Mouse (Mus musculus) hindbrain, postnatal 0 days (tissue): ENCODE results near the gene Esf1. TPM values are rescaled to one million over a fixed set of nuclear protein-coding genes. Genes with fewer than 3 reads are reported as not detected.
"Not testable (repeated sequence)": the region's sequence is repeated elsewhere in the genome, so short reads cannot be mapped to it uniquely, and the experiment has no call there.

Source experiments
- ATAC-seq: fragments of 200-750 bp; cut with Nextera tagmentation; 2 replicates; pipeline ENCODE4 v1.8.0; 2017; ENCODE audit warnings: mild to moderate bottlenecking, moderate TSS enrichment, moderate library complexity
- DNase-seq: peaks from one replicate; pipeline ENCODE4 v3.0.0-alpha.2; 2015; ENCODE audit warnings: low spot score
- H3K27ac ChIP-seq: fragments of 300-500 bp; sonication (generic); 2 replicates; pipeline ENCODE4 v1.5.1; 2014; ENCODE audit warnings: mild to moderate bottlenecking
- H3K27me3 ChIP-seq: fragments of 300-500 bp; sonication (generic); 2 replicates; pipeline ENCODE4 v1.6.1; 2014; ENCODE audit warnings: low read length, mixed read lengths; ENCODE audit not compliant: insufficient read depth
- H3K36me3 ChIP-seq: fragments of 300-500 bp; sonication (generic); 2 replicates; pipeline ENCODE4 v1.6.1; 2014; ENCODE audit warnings: low read length, mixed read lengths; ENCODE audit not compliant: insufficient read depth
- H3K4me1 ChIP-seq: fragments of 300-500 bp; sonication (generic); 2 replicates; pipeline ENCODE4 v1.6.1; 2014; ENCODE audit warnings: antibody characterized with exemption, low read length, mixed read lengths; ENCODE audit not compliant: insufficient read depth
- H3K4me2 ChIP-seq: fragments of 300-500 bp; sonication (generic); 2 replicates; pipeline ENCODE4 v1.6.1; 2014; ENCODE audit warnings: low read depth, mild to moderate bottlenecking, low read length, moderate library complexity, mixed read lengths
- H3K4me3 ChIP-seq: fragments of 300-500 bp; sonication (generic); 2 replicates; pipeline ENCODE4 v1.5.1; 2014; ENCODE audit warnings: low read length
- H3K9ac ChIP-seq: fragments of 300-500 bp; sonication (generic); replicated peaks from 2 replicates; pipeline ENCODE4 v1.6.1; 2014; ENCODE audit warnings: mild to moderate bottlenecking, low read length, moderate library complexity, mixed read lengths
- H3K9me3 ChIP-seq: fragments of 300-500 bp; sonication (generic); 2 replicates; pipeline ENCODE4 v1.6.1; 2016; ENCODE audit warnings: low read length, mixed read lengths
- CTCF ChIP-seq: IDR thresholded peaks from 2 replicates; pipeline ENCODE4 v1.5.1; 2016; ENCODE audit warnings: antibody characterized with exemption, control low read depth, low read depth
- WGBS: fragments of 180-500 bp; shearing (Covaris S2); extraction: QIAGEN DNeasy Blood & Tissue Kit; methylation state at CpG from one replicate; pipeline ENCODE4 v1.1.7; 2014; 5-methylcytosine and 5-hydroxymethylcytosine counted together
- polyA plus RNA-seq: library from polyadenylated mRNA; unstranded; fragments of >200 nt; fragmentation: Nextera tagmentation; extraction: Ambion mirVana; gene quantifications from 2 replicates; pipeline ENCODE4 v1.2.1, GENCODE M21; 2015
- total RNA-seq: library from RNA; depleted of rRNA; stranded (reverse); fragments of >200 nt; gene quantifications from 2 replicates; pipeline ENCODE4 v1.2.3, GENCODE M21; 2014

Gene Esf1
- total and polyA plus RNA-seq, 2 experiments from 2014 or later = 10.8 to 16.1 TPM

GRCm38 (mm10) chr2:140097131-140097591 lies 73.2 kb downstream of the Esf1 start:
- Histone ChIP-seq H3K4me3 (no peak overlapping the region), H3K4me2 (no peak overlapping the region), H3K9me3 (no peaks in the 10 kb centered on the region), H3K4me1 (no peaks in the 10 kb centered on the region), H3K36me3 (no peaks in the 10 kb centered on the region), H3K9ac (no peak overlapping the region), H3K27ac (no peak overlapping the region), H3K27me3 (no peaks in the 10 kb centered on the region)
- no peak for TF ChIP-seq CTCF
- ATAC-seq (no peak), DNase-seq (no peak)
- WGBS = 64% methylated on average over 3 of the region's 3 CpGs

GRCm38 (mm10) chr2:140096034-140096433 lies 74.3 kb downstream of the Esf1 start:
- Histone ChIP-seq H3K27ac (no peak overlapping the region), H3K4me3 (no peak overlapping the region), H3K27me3 (no peaks in the 10 kb centered on the region), H3K9ac (no peak overlapping the region), H3K9me3 (no peaks in the 10 kb centered on the region), H3K4me1 (no peaks in the 10 kb centered on the region), H3K36me3 (no peaks in the 10 kb centered on the region), H3K4me2 (no peak overlapping the region)
- TF ChIP-seq CTCF = no peak
- no peak for ATAC-seq
- DNase-seq = no peak
- WGBS = 88% methylated on average over 5 of the region's 5 CpGs

- Histone ChIP-seq H3K4me3 (no peak overlapping the region), H3K9me3 (no peaks in the 10 kb centered on the region), H3K27me3 (no peaks in the 10 kb centered on the region), H3K27ac (no peak overlapping the region), H3K4me2 (no peak overlapping the region), H3K36me3 (no peaks in the 10 kb centered on the region), H3K9ac (no peak overlapping the region), H3K4me1 (no peaks in the 10 kb centered on the region)
- no peak for ATAC-seq
- WGBS = 88% methylated on average over 5 of the region's 5 CpGs
- no peak for DNase-seq
- no peak for TF ChIP-seq CTCF
Measured at GRCm38 (mm10) chr2:140093433-140093832, 76.9 kb downstream of the Esf1 start.

DNA sequence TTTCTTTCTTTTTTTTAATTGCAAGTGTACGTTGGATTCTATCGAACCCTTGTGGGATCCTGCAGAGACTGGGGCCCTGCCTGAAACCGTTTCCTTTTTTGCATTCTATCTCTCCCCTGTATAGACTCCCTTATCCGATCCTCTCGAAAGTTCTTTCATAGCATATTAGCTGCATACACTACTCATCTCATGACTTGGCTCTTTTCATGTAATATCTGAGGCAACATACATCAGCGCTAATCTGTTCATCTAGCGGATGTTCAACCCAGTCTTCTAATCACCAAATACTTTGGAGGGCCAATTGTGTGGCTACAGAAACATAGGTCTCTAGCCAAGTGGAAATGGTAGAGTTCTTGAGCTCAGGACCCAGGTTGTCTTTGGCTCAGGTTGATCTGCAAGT lies 86.1 kb downstream of the Esf1 start:
- ATAC-seq = no peak
- no peaks in the 10 kb centered on the region for H3K36me3 ChIP-seq
- no peaks in the 10 kb centered on the region for H3K27me3 ChIP-seq
- TF ChIP-seq CTCF = no peak
- no peak overlapping the region for H3K27ac ChIP-seq
- 93% methylated on average over 7 of the region's 7 CpGs for WGBS
- no peaks in the 10 kb centered on the region for H3K4me1 ChIP-seq
- no peak overlapping the region for H3K4me3 ChIP-seq
- H3K9ac ChIP-seq = no peak overlapping the region
- H3K9me3 ChIP-seq = no peaks in the 10 kb centered on the region
- no peak overlapping the region for H3K4me2 ChIP-seq
- DNase-seq = no peak

GRCm38 (mm10) chr2:140080747-140081577 lies 89.4 kb downstream of the Esf1 start:
- H3K27ac ChIP-seq = no peak overlapping the region
- H3K9me3 ChIP-seq = no peaks in the 10 kb centered on the region
- no peaks in the 10 kb centered on the region for H3K27me3 ChIP-seq
- no peaks in the 10 kb centered on the region for H3K36me3 ChIP-seq
- DNase-seq (no peak), ATAC-seq (no peak)
- H3K9ac ChIP-seq = no peak overlapping the region
- H3K4me1 ChIP-seq = no peaks in the 10 kb centered on the region
- WGBS = 92% methylated on average over 11 of the region's 11 CpGs
- TF ChIP-seq CTCF = no peak
- H3K4me3 ChIP-seq = no peak overlapping the region
- no peak overlapping the region for H3K4me2 ChIP-seq

DNA sequence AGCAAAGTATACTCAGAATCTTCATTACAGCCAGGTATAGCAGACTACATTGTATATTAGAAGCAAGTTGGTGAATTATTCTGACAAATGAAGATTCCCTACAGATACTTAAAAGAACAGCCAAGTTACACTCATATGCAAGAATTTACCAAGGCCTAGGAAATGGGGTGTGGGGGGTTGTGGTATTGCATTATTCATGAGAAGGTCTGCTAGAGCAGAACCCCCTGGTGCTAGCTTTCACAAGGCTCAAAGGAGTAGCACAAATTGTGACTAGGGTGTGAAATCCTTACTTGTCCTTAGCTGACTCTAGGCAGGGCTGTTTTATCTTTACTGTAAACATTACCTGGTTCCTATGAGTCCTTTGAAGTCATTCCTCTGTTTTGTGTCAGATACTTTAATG lies 91.1 kb downstream of the Esf1 start:
- DNase-seq, ATAC-seq, H3K36me3 ChIP-seq, H3K9ac ChIP-seq, H3K27ac ChIP-seq, H3K9me3 ChIP-seq, H3K27me3 ChIP-seq, H3K4me2 ChIP-seq, H3K4me3 ChIP-seq, H3K4me1 ChIP-seq: not testable (repeated sequence)

DNA sequence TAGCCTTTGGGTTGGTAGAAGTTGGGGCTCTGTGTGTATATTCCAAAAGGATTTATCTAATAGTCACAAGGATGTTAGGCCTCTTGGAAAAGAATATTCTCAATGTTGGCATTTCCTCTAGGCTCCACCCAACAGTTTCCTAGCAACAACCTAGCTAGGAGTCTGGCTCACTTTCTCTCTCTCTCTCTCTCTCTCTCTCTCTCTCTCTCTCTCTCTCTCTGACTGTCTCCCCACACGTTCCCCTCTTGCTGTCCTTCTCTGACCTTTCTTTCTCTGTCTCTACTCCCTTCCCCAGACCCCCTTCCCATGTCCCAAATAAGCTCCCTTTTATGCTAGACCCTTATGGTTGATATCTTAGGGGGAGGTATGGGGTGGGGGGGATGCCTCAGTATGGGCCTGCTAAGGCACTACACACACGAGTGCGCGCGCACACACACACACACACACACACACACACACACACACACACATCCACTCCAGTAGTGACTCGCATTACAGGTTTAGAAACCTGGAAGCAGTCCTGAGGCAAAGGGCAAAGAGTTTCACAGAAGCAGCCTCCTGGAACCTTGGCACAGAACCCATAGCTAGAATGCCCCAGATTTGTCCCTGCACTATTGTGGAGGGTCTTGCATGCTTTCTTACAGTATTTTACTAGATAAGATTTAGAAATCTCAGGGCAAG lies 91.6 kb downstream of the Esf1 start:
- no peak overlapping the region for H3K4me2 ChIP-seq
- ATAC-seq = no peak
- no peaks in the 10 kb centered on the region for H3K4me1 ChIP-seq
- no peak overlapping the region for H3K4me3 ChIP-seq
- no peak overlapping the region for H3K27ac ChIP-seq
- no peaks in the 10 kb centered on the region for H3K36me3 ChIP-seq
- WGBS = 33% methylated on average over 6 of the region's 6 CpGs
- no peak overlapping the region for H3K9ac ChIP-seq
- H3K9me3 ChIP-seq = no peaks in the 10 kb centered on the region
- DNase-seq = no peak
- H3K27me3 ChIP-seq = no peaks in the 10 kb centered on the region
- no peak for TF ChIP-seq CTCF
